Mouse (Mus musculus) kidney, postnatal 4 days (tissue): ENCODE data around the gene Tnpo2.

ENCODE experiments used
- DNase-seq, 2 experiments: peaks; one replicate each; pipeline ENCODE4 v3.0.0; 2021; ENCODE audit warnings: mixed read lengths in 2 of 2

Tnpo2 gene

DNA sequence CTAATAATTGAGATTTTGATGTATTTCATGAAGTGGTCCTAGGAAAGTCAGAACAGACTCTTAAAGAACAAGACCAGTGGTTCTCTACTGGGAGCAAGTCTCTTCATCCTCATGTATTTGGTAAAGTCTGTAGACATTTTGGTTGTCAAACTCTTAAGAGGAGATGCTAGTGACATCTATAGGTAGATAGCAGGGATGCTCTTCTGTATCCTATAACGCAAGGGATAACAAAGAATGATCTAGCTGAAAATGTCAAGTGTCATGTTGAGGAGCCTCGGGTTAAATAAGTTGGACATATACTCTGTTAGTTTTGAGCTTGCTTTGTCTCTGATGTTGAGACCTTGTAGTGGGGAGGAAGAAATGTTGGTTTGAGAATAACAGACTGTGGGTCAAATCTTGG, 8.8 kb upstream of the Tnpo2 start:
- no peak for DNase-seq

DNA sequence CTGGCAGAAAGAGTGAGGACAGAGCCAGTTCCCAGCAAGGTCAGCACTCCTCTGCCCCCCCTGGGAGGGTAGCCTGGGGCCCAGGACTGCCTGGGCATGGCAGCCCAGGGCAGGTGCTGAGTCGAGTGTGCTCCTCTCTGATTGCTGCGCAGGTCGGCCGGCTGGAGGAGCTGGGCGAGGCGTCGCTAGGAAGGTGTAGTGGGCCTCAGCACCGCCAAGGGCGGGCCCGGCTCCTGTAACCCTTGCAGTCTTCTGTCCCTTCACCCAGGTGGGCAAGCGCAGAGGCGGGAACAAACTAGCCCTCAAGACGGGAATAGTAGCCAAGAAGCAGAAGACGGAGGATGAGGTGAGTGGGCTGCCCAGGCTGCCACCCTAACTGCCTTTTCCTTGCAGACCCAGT, 7.4 kb upstream of the Tnpo2 start:
- no peak for DNase-seq

DNA sequence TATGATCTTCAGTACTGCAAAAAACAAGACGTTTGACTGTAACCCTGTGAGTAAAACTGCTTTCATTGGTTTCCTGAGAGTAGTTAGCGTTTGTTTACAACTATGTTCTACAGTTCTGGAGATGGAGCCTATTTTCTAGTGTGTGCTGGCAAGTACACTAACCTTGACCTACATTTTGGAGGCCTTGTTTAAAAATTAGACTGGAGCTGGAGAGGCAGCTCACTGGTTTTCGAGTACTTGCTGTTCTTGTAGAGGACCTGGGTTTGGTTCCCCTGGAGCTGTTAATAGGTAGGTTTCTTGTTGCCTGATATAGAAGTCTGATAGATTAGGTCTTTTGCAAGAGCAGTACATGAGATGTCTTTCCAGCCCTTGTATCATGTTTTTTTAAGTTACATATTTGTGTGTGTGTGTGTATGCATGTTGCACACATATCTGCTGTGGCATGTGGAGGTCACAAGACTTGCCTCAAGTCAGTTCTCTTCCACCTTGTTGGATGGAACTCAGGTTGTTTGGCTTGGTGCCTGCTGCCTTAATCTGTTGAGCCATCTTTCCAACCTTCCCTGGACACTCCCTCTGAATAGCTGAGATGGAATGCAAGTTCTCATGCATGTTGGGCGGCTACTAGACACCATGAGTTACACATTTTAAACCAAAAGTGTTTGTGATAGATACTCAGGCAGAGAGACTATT, 3.9 kb upstream of the Tnpo2 start:
- peak in 1 of 2 experiments; percentile 21 for DNase-seq

DNA sequence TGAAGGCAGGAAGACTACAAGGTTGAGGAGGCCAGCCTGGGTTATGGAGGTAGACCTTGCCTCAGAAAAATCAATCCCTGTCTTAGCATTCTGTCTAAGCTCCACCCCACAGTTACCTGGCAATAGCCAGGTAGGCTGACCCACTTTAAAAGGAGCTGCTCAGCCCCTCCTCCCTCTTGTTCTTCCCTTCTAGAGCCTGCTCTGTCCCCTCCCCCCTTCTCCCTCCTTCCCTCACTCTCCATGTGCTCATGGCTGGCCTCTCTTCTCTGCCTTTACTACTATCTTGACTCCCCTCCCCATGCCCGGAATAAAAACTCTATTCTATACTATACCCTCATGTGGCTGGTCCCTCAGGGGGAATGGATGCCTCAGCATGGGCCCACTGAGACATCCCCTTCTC, 2.8 kb upstream of the Tnpo2 start:
- DNase-seq: peak in 1 of 2 experiments; percentile 14

DNA sequence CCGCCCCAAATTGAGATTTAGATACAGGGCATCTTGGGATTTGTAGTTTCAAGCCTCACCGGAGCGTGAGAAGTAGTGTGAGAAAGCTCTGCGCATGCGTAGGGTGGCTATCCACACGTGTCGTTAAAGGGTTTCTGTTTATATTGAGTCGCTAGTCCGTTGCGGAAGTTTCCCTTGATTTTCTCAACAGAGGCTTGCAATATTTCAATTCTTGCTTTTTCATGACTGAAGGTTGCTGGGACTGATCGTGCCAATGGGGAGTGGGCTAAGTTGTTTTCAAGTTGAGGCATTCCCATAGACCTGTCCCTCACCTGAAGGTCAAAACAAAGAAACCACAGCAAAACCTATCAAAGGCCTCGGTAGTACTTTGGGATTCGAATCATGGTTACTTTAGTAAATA, 2.0 kb upstream of the Tnpo2 start:
- peak; percentile 84 to 90 for DNase-seq

DNA sequence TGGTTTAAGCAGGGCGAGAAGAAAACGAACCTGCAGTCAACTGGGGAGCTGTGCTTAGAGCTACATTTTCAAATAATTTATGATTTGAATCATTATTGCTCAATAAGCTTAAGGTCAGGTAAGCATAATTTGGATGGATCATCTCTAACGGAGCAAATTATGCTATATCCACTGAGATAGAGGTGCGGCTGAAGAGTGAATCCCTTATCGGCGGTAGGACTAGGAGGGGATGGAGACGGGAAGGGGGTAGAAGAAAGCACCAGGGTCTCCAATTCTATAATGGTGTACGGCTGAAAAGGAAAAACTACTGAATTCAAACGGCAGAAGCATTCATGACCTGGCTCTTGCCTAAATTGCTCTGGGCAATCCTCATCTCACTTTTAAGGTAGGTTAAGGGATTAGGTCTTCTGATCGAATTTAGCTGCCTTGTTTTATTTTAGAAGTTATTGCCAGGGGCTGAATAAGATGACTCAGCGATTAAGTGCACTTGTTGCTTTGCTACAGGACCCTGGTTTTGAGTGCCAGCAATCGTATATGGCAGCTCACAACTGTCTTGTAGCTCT, 1.5 kb upstream of the Tnpo2 start:
- no peak for DNase-seq

DNA sequence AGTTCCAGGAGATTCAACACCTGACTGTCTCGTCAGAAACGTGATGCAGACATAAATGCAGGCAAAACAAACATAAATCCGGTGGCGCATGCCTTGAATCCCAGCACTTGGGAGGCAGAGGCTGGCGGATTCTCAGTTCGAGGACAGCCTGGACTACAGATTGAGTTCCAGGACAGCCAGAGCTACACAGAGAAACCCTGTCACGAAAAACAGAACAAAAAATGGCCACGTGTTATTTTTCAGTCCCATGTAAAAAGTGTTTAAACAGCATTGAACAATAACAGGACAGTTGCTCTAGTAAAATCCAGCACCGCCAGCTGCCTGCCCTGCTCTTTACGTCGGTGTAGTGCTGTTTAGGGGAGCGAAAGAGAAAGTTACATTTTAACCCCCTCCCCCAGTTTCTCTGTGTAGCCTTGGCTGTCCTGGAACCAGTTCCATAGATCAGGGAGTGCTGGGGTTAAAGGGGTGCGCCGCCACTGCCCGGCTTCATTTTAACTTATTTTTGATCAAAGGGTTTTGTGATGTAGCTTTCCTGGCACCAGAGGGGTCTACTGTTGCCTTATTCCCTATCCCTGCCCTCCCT, 896 bp upstream of the Tnpo2 start:
- peak; percentile 44 to 61 for DNase-seq

DNA sequence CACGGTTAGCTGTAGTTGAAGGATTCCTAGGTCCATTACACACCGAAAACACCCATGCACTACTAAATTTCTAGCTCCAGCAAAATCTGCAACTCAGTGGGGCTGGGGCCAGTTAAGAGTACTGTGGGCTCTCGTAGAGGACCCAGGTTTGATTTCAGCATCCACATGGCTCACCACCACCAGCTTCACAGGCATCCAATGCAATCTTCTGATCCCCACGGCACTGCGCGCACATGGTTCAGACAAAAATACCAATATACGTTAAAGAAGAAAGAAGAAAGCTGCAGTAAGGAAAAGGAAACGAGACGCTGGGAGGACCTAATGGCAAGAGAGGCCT, 366 bp upstream of the Tnpo2 start:
- no peak for DNase-seq

DNA sequence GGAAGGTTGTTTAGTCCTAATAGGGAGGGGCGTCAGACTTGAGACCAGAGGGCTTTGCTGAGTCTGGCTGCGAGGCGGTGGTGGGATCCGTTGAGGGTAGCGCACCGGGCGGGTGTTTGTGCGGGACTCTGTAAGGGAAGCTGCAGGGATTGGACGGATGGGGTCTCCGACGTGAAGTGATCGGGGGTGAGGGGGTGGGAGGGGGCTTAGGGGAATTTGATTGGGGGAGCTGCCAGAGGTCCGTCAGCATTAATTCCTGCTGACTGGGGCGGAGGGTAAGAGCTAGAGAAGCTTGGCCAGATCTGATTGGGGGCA, 608 bp downstream of the Tnpo2 start:
- no peak for DNase-seq

DNA sequence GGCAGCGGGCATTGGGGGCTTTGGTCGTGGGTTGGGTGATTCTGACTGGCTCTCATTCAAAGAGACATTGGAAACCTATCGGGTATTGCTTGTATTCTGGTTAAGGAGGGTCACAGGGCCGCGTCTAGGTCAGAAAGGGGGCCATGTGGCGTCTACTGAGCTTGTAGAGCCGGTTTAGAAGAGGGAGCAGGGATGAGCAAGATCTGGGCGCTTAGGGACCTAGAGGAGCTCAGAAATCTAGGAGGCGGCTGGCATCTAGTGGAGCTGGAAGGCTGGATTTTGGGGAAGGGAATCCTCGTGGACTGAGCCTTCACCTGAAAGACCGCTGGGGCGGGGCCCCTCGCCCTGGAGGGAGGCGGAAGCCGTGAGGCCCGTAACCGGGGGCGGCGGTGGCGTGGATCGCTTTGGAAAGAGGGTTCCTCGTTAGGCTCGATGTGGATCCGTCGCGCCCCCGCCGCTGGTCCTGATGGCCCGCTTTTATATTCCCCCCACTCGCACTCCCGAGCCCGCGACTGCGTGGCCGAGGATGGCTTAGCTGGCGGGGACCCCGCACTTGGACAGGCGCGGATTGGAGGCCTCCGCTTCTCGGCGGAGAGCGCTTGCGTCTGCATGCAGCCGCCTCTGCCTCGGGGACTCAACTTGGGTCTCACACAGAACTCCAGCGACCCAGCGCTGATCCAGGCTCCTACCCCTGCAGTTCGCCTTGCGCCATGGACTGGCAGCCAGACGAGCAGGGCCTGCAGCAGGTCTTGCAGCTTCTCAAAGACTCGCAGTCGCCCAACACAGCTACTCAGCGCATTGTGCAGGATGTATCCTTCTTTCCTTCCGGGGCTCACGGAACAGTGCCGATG, 1.2 kb downstream of the Tnpo2 start:
- peak; percentile 52 to 70 for DNase-seq

DNA sequence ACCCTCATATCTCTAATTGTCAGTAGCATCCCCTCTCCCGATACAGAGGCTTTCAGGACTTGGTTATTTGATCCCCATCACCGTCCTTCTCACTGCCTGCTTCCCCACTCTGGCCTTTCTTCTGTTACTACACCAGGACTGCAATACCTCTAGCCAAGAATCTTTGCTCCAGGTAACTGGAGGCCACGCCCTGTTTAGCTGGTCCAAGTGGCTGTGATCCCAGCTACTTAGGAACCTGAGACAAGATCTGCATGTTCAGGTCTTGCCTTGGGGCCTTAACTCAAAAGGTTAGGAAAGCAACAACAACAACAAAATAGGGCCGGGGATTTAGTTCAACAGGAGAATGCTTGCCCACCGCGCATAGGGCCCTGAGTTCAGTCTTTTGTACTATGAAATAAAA, 6.9 kb downstream of the Tnpo2 start:
- no peak for DNase-seq

DNA sequence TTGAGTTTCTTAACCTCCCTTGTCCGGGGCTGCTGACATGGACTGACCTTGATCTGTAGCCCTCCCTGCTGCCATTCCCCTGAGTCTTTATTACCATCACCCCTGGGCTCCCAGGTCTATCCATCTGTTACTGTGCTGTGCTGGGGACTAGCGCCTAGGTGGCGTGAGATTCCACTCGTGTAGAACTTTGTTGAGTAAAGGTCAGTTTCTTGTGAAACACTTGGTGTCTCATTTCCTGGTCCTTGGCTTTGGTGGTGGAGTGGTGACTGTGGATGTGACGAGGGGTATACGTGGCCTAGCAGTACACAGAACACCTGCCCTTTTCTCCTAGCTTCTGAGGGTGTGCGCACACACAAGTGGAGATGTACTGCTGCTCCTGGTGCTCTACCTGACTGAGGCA, 20.7 kb downstream of the Tnpo2 start:
- no peak for DNase-seq

DNA sequence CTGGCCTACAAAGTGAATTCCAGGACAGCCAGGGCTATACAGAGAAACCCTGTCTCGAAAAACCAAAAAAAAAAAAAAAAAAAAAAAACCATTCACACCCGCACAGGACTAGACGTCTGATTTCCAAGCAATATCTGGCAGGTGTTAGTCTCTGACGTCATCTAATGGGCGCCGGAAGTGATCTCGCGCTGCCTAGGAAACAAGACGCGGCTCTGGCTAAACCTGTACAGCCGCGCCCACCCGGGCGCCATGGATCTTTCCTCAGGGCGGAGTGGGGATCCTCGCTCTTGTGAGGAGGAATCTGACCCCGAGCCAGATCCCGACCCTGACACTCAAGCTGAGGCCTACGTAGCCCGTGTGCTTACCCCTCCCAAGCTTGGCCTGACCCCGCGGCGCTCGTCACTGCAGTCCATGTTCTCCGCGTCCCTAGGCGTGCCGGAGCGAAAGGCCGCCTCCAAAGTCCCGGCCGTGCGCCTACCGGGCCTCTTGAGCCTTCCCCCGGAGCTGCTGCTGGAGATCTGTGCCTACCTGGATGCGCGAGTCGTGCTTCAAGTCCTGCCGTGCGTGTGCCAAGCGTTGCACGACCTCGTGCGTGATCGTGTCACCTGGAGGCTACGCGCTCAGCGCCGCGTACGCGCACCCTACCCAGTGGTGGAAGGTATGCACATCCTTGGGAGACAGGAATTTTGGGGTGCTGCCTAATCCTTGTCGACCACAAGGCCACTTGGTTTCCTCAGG, 23.3 kb downstream of the Tnpo2 start, which contains the start of gene Fbxw9:
Gene Fbxw9, plus strand, starts transcription at position 177 of the 738 bp plus-strand sequence.
- peak; percentile 93 to 94 for DNase-seq

DNA sequence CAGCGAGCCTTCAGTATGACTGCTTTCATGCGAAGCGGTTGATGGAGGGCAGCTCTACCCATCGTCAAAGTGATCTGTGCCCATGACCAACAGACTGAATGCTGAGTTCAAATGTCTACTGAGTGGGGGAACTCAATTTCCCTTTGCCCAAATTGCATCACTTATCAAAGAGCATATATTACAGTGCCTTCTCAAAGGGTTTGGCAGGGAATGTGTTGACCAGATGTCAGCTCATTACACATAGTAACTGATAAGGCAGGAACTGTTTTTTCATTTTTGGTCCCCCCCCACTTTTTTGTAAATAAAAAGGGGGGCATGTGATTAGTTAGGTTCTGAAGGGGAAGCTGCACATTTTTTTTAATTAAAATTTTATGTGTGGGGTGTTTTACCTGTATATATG, 25.9 kb downstream of the Tnpo2 start:
- DNase-seq: no peak

DNA sequence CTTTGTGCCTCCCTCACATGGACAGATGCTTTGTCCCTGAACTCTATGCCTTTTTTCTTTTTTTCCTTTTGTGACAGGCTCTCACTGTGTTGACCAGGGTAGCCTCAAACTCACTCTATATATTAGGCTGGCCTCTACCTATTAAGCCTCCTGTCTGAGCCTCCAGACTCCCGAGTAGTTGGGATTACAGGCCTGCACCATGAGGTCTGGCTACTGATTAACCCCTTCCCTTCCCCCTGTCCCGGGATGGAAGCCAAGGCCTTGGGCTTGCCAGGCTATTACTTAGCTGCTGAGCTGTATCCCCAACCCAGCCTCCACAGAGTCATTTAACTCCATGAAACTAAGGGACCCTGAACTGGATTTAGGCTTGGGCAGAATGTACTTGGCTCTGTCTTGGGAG, 28.5 kb downstream of the Tnpo2 start:
- DNase-seq: peak; percentile 66 to 75

DNA sequence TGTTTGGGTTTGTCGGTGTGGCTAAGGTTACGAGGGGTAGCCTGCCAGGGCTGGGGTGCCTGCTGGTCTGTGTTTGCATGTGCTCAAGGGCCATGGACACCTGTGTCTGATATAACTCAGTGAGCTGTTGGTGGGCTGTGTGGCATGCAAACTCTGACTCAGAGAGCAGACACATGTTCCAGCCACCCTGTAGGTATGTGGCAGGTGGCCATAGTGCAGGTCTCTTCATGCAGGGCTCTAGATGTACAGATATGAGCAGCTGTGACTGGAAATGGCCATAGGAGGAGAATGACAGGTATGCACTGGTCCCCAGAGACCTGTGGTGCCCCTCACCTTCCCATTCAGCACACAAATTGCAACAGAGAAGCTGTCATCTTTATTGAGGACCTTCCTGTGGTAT, 30.4 kb downstream of the Tnpo2 start:
- DNase-seq: no peak

DNA sequence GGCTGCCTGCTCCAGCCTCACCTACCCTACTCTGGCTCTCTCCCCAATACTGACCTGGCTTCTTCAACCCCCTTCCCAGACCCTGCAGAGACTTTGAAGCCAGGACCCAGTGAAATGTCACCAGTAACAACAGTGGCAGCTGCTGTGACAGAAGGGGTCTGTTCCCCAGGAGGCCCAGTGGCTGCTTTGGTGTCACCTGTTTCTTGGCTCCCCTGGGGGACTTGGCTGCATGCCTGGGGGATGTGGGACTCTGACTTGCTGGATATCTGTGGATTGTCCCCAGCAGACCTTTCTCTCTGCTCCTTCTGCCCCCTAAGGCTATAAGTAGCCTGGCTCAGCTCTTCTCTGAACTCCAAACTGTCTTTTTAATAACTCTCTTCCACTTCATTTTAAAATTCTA, 31.3 kb downstream of the Tnpo2 start, which contains the start of gene Gm5741:
Gene Gm5741, minus strand, starts transcription at position 1 of the 400 bp plus-strand sequence.
- DNase-seq: no peak

DNA sequence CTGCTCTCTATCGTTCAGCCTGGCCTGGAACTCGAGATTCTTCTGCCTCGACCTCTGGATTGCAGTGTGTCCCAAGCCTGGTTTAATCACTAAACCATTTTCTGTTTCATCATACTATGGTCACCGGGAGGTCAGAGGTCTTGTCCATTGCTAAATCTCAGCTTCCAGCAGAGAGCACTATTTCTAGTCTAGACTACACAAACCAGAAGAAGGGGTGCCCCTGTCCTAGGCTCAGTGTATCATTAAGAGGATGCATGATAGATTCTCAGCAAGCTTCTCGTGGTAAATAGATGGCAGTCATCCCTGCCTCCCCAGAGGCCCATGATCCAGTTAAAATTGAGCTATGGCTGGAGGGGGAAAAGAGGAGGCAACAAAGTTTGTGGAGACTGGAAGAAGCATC, 34.3 kb downstream of the Tnpo2 start:
- peak in 1 of 2 experiments; percentile 32 for DNase-seq

DNA sequence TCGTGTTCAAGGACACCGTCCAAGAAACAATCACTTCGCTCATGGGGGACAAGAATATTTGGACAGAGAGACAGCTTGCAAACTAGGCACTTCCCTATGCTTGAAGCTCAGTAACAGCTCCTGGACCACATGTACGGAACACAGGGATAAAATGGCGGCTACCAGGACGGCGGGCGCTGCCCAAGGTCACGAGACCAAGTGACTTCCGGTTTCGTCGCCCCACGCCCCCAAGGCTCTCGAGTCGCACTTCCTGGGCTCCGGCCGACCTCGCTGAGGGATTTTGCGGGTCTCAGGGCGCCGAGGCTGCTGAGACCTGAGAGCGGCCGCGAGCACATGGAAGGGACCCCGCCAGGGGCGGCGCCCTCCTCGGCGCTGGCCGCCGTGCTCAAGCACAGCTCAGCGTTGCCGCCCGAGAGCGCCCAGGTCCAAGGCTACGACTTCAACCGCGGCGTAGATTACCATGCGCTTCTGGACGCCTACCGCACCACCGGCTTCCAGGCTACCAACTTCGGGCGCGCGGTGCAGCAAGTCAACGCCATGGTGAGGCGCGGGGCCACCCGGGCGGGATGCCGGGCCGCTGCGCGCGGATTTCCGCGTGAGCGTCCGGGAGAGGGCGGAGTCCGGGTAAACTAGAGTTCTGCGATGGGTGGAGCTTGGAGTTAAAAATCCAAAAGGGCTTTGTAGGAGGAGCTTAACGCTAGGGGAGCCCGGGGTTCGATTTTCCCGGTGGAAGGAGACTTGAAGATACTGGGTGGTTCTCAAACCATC, 35.0 kb downstream of the Tnpo2 start, which contains the start of gene Dhps:
Gene Dhps, plus strand, starts transcription at position 244 of the 768 bp plus-strand sequence.
- peak; percentile 92 to 95 for DNase-seq

DNA sequence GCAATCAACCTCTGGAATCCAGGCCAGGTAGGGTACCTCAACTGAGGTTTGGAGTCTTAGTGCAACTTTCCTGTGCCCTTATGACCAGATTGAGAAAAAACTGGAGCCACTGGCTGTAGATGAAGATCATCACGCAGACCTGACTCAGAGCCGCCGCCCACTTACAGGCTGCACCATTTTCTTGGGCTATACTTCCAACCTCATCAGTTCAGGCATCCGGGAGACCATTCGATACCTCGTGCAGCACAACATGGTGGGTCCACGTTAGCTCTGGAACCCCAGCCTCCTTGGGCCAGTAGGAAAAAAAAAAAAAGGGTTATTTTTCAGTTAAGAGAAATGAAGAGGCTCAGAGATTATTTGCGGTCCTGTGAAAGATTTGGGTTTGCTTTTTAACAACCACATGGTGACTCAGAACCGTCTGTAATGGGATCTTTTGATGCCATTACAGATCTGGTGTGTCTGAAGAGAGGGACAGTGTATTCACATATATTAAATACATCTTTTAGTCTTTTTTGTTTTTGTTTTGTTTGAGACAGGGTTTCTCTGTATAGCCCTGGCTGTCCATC, 35.7 kb downstream of the Tnpo2 start:
- DNase-seq: peak in 1 of 2 experiments; percentile 34

DNA sequence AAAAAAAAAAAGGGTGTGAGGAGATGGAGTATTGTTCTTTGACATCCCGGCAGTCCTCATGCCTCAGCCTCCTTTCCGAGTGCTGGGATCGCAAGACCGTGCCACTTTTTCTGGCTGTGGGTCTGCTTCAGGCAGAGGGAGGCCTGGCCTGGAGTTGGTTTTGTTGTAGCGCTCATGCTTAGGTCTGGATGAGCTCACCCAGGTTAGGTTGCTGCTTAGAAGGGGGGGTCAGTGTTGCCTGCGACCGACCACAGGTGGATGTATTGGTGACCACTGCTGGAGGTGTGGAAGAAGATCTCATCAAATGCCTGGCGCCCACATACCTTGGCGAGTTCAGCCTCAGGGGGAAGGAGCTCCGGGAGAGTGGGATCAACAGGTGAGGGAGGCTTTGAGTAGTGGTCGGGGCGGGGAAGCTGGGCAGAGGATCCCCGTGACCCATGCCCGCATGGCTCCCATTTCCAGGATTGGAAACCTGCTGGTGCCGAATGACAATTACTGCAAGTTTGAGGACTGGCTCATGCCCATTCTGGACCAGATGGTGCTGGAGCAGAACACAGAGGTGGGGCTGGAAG, 36.4 kb downstream of the Tnpo2 start:
- no peak for DNase-seq
